Mouse (Mus musculus): ENCODE results near the gene Scrn3.
A peak's percentile ranks its signal among the peaks of the same experiment; 100 is the strongest.

The Scrn3 gene

DNA sequence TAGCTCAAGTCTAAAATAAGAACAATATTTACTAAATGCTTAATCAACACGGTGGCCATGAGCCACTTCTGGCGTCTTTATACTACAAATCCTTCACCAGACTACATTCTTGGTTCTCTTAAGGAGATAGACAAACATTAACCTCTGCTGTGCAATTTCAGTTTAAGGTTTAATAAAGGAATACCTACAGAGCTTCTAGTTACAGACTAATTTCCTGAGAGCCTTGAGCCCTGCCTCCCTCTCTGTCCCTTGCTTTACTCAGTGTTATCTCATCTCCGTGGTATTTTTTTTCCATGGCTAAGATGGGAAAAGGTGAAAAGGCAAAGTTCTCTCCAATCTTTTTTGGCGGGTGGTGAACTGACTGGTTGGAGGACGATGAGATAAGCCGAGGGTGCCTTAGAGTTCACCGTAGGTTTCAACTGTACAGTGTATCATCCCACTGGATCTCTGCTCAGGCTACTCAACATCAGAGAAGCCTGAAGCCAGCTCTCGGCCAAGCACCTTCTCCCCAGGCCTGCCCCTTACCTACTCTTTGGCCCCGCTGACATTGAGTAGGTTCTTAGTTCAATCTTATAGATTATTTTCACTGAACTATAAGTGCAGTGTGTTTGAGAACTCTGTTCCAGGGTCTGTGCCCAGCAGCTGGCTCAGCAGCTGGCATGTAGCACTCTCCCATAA lies 68.0 kb downstream of the Scrn3 start:
- DNase-seq (ENCODE audit: low read depth, low spot score): no peak

- DNase-seq (ENCODE audit: low read depth, low spot score): no peak
Measured at GRCm38 (mm10) chr2:73385172-73385571, 72.8 kb downstream of the Scrn3 start.

DNA sequence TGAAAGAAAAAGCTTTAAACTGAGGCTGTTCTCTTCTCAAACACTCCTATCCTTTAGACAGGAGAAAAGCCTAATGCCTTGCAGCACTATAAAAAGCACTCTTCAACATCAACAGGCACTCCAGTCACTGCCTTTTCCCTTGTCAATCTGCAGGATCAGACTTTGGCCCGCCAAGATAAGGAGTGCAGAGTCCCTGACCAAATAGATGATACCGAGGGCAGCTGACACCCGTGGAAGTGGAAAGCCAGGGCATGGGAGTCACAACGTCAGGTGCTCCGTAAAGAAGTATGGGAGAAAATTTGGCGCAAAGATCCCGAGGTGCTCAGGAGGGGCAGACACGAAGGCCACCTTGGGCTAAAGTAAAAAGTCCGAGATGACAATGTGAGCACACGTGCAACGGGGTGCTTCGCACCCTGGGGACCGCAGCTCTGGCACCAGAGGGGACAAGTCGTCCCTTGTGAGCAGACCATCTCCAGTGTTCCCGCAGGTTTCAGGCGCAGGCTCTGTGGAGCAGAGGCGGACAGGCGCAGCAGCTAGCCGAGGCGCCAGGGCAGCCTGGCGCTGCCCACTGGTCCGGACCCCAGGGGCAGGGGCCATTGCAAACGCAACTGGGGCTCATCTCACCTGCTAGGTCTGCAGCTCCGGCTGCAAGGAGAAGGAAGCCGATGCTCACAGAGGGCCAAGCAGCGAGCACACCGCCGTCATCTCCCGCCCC lies 73.4 kb downstream of the Scrn3 start:
- no peak for DNase-seq (ENCODE audit: low read depth, low spot score)

- DNase-seq (ENCODE audit: low read depth, low spot score): peak; percentile 97
Measured at GRCm38 (mm10) chr2:73386356-73387046, 74.1 kb downstream of the Scrn3 start, which contains the start of gene Gpr155. Gene Gpr155, minus strand, starts transcription at chr2:73386572.

All from retina, adult 2 months (tissue).